Mouse (Mus musculus): Measurements from ENCODE around the gene Cdc37l1. TPM values are rescaled to one million over a fixed set of nuclear protein-coding genes. Genes with fewer than 3 reads are reported as not detected.

Cdc37l1 gene
- polyA plus RNA-seq (2015; fragmentation: Nextera tagmentation; extraction: Ambion mirVana): 21.8 and 23.1 TPM in 2 replicates

DNA sequence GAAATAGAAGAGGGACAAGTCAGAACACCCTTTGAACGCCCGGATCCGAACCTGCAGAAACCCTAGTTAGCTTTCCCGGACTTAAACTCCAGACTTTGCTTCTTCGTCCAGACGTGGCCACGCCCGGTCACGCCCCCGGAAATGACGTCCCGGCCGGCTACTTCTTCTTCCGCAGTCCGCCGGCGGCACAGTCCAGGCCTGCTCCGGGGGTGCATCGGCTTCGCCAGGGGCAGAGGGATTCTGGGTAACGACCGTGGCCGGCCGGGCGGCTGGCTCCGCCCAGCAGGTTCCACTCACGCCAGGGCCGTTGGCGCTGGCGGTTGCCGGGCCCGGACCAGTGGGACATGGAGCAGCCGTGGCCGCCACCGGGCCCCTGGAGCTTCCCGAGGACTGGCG lies at the start of gene Cdc37l1:
Cdc37l1 (plus strand) TSS at position 159 of the 396 bp plus-strand sequence.

DNA sequence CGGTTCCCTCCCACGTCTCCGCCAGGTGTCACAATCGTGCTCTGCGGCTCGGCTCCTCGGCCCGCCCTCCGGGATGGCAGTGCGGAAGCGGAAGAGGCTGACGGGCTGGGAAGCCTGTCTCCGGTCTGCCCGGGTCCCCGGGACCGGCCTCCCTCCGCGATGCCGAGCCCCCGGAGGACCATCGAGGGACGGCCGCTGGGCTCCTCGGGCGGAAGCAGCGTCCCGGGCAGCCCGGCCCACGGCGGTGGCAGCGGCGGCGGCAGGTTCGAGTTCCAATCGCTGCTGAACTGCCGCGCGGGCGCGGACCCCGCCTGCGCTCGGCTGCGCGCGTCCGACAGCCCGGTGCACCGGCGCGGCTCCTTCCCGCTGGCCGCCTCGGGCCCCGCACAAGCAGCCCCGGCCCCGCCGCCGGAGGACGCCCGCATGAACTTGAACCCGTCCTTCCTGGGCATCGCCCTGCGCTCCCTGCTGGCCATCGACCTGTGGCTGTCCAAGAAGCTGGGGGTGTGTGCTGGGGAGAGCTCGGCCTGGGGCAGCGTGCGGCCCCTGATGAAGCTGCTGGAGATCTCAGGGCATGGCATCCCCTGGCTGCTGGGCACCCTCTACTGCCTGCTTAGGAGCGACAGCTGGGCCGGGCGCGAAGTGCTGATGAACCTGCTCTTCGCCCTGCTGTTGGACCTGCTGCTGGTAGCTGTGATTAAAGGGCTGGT lies 26.2 kb upstream of the Cdc37l1 start, which contains the start of gene Plpp6:
Plpp6 (plus strand) TSS at position 112 of the 710 bp plus-strand sequence.

DNA sequence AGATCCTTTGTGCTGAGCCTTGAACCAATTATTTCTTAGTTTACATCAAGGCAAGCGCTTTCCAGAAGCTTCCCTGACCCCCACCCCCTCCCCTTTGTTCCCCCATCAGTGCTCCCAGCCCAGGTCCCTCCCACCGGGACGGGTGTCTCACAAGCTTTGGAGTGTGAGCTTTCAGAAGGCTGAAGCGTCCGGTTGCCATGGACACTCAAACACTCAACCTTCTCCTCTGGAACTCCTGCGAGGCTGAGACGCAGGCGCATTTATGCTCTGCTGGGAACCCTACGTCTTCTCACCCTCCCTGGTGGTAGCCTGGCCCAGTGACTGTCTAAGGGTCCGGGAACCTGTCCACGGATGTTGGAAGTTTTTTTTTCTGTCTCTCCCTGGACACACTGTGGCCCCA lies 22.5 kb upstream of the Cdc37l1 start, which contains the start of gene 4430402I18Rik:
4430402I18Rik (minus strand) TSS at position 149 of the 400 bp plus-strand sequence.

DNA sequence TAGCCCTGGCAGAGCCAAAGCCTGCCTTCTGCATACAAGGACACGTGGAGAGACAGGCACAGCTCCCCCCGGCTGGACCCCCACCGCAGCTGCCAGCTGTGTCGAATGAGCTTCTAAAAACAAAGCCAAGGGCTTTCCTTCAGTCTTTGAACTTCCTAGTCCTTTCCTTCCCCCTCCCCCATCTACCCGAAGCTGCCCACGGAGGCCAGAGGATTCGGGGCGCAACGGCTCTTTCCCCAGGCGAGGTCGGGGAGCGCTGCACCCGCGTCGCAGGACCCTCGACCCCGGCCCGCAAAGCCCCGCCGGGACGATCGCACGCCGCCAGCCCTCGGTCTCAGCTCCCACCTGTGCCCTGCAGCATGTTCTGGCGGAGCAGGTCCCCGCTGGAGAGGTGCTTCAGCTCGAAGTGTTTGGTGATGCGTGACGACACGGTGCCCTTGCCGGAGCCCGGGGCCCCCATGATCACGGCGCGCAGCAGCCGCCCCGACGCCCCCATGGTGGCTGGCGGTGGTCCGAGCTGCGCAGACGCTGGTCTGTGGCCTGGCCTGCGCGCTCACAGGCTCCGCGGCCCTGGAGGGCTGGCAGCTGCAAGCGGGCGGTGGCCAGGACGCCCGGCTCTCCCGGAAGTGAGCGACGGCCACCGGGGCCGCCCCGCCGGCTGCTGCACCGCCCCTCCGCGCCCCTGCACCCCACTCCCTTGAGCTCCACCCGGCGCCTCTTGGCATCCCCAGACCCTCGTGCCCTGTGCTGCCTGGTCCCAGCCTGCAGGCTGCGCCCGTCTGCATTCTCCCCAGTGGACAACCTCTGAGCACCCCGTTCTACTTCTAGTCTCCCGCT lies 57.4 kb downstream of the Cdc37l1 start, which contains the start of gene Ak3:
Ak3 (minus strand) TSS at position 628 of the 837 bp plus-strand sequence.

Other genes with a start within 250 kb of the Cdc37l1 start
- gene Slc1a1, start 155.3 kb upstream of the Cdc37l1 start, polyA plus RNA-seq (2015; fragmentation: Nextera tagmentation; extraction: Ambion mirVana): 0.26 and 0.28 TPM in 2 replicates
- gene Plpp6, start 26.4 kb upstream of the Cdc37l1 start, polyA plus RNA-seq (2015; fragmentation: Nextera tagmentation; extraction: Ambion mirVana): 3.4 and 5.4 TPM in 2 replicates
- gene 4430402I18Rik, start 22.6 kb upstream of the Cdc37l1 start, polyA plus RNA-seq (2015; fragmentation: Nextera tagmentation; extraction: Ambion mirVana): 18.2 and 19.5 TPM in 2 replicates
- 68.3 and 77.4 TPM in 2 replicates for gene Ak3, start 57.6 kb downstream of the Cdc37l1 start, polyA plus RNA-seq (2015; fragmentation: Nextera tagmentation; extraction: Ambion mirVana)
- 19.1 and 26.3 TPM in 2 replicates for gene Rcl1, start 111.0 kb downstream of the Cdc37l1 start, polyA plus RNA-seq (2015; fragmentation: Nextera tagmentation; extraction: Ambion mirVana)

Measured in skeletal muscle tissue, postnatal 0 days (tissue).